In genomic region chr2:119565284-119565683, GRCm38 (mm10) we compare ENCODE assay signal across 29 mouse cellular contexts. TPM values are rescaled to one million over a fixed set of nuclear protein-coding genes. Genes with fewer than 3 reads are reported as not detected.
"Had no signal": no experiment of that assay in that cellular context is flagged by ENCODE, and none has a peak within 500 bp of the region (broad histone marks: within the 10 kb centered on the region; RNA-seq: fewer than 3 reads in every experiment).

No protein-coding gene starts in this region.

- H3K4me2 ChIP-seq: heart, embryonic 11.5 days; heart, embryonic 12.5 days; heart, embryonic 13.5 days; heart, embryonic 15.5 days; hindbrain, embryonic 12.5 days; hindbrain, embryonic 13.5 days; hindbrain, embryonic 14.5 days; hindbrain, embryonic 15.5 days; intestine, embryonic 15.5 days; kidney, embryonic 15.5 days had no signal

- H3K4me1 ChIP-seq: heart, embryonic 10.5 days; heart, embryonic 15.5 days; hindbrain, embryonic 10.5 days; hindbrain, embryonic 12.5 days; hindbrain, embryonic 13.5 days; hindbrain, embryonic 15.5 days; intestine, embryonic 15.5 days; kidney, embryonic 15.5 days had no signal

- ATAC-seq: hindbrain, embryonic 16.5 days; hindbrain, postnatal 0 days; inflammation-experienced regulatory T-cells, adult 6 months had no signal

- H3K4me3 ChIP-seq: heart, embryonic 10.5 days; heart, embryonic 12.5 days; heart, embryonic 13.5 days; heart, embryonic 15.5 days; hindbrain, embryonic 10.5 days; hindbrain, embryonic 12.5 days; hindbrain, embryonic 13.5 days; hindbrain, embryonic 15.5 days; intestine, embryonic 15.5 days; kidney, embryonic 15.5 days; layer of hippocampus, adult 2 months had no signal

- H3K27ac ChIP-seq: heart, embryonic 10.5 days; heart, embryonic 13.5 days; heart, embryonic 15.5 days; hindbrain, embryonic 10.5 days; hindbrain, embryonic 12.5 days; hindbrain, embryonic 13.5 days; hindbrain, embryonic 14.5 days; hindbrain, embryonic 15.5 days; hindbrain, postnatal 0 days; intestine, embryonic 15.5 days; kidney, embryonic 15.5 days; kidney, postnatal 0 days; layer of hippocampus, adult 2 months had no signal

- DNase-seq: heart, postnatal 10 days; heart, postnatal 14 days; heart, postnatal 36 days; heart, postnatal 4 days; kidney, adult 18-20 months; kidney, adult 2 months; kidney, adult 8-10 months; kidney, adult 9 months; kidney, postnatal 14 days; layer of hippocampus, adult 9-11 months; layer of hippocampus, postnatal 36 days had no signal

- H3K27me3 ChIP-seq: heart, embryonic 12.5 days; heart, embryonic 13.5 days; heart, embryonic 15.5 days; hindbrain, embryonic 12.5 days; hindbrain, embryonic 13.5 days; hindbrain, embryonic 15.5 days; intestine, embryonic 15.5 days; kidney, embryonic 15.5 days had no signal

- H3K9ac ChIP-seq: heart, embryonic 12.5 days; heart, embryonic 13.5 days; heart, embryonic 15.5 days; hindbrain, embryonic 12.5 days; hindbrain, embryonic 13.5 days; hindbrain, embryonic 14.5 days; hindbrain, embryonic 15.5 days; intestine, embryonic 15.5 days; kidney, embryonic 15.5 days had no signal

- H3K36me3 ChIP-seq: intestine, embryonic 15.5 days had no signal

- H3K9me3 ChIP-seq: heart, embryonic 10.5 days; heart, embryonic 12.5 days; heart, embryonic 13.5 days; heart, embryonic 15.5 days; hindbrain, embryonic 10.5 days; hindbrain, embryonic 12.5 days; hindbrain, embryonic 13.5 days; hindbrain, embryonic 15.5 days; intestine, embryonic 15.5 days; kidney, embryonic 15.5 days had no signal

RNA-seq across cellular contexts. Expression of gene Exd1, which starts 17.9 kb away (rescaled TPM):
- total RNA-seq: hematopoietic stem cell, adult 5-6 weeks had no signal
